Mouse (Mus musculus): ENCODE measurements at regions not wholly inside any gene's neighbourhood (a gene's known extent, or its start where the extent isn't known, plus 50 kb on each side); places are given as distances from the start of the nearest gene placed in this dataset.
"Not testable (repeated sequence)": the region's sequence is repeated elsewhere in the genome, so short reads cannot be mapped to it uniquely, and the experiment has no call there.

- H3K9me3 ChIP-seq (replicated peaks; ENCODE audit: low read length); H3K4me3 ChIP-seq (replicated peaks in 1 of 3; ENCODE audit: low read depth in 2 of 3, low read length in 2 of 3, poor library complexity in 1 of 3); H3K4me2 ChIP-seq (ENCODE audit: insufficient read depth, low read depth, poor library complexity, severe bottlenecking); H3K4me1 ChIP-seq (ENCODE audit: control insufficient read depth in 1 of 2, insufficient read depth in 2 of 2); in situ Hi-C loops (cut with MboI; ENCODE audit: low pct_ligation_motif_present, low pct_unique_long_range_greater_than_20kb, low sequenced_read_pairs); H3K79me2 ChIP-seq (replicated peaks; ENCODE audit: control insufficient read depth, extremely low read depth, insufficient read depth, poor library complexity, severe bottlenecking); H3K27ac ChIP-seq (ENCODE audit: insufficient read depth, low read depth); H3K9ac ChIP-seq (ENCODE audit: insufficient read depth, low read depth); dilution Hi-C loops (cut with MboI; ENCODE audit: extremely low pct_ligation_motif_present, extremely low pct_unique_long_range_greater_than_20kb, low sequenced_read_pairs); H3K36me3 ChIP-seq (replicated peaks in 1 of 2; ENCODE audit: control insufficient read depth in 1 of 2, insufficient read depth in 1 of 2, low read length in 1 of 2); DNase-seq (ENCODE audit: extremely low read depth): not testable (repeated sequence)
- peaks cover 14% of the 10 kb centered on the region for H3K27me3 ChIP-seq (replicated peaks)
Observed at GRCm38 (mm10) chr7:93254287-93254686, 174.6 kb downstream of the Fam181b start.

GRCm38 (mm10) chr7:93285748-93286147, 206.1 kb downstream of the Fam181b start:
- in situ Hi-C loops (cut with MboI; ENCODE audit: low pct_ligation_motif_present, low pct_unique_long_range_greater_than_20kb, low sequenced_read_pairs) (no loop called here), dilution Hi-C loops (cut with MboI; ENCODE audit: extremely low pct_ligation_motif_present, extremely low pct_unique_long_range_greater_than_20kb, low sequenced_read_pairs) (no loop called here)
- Histone ChIP-seq H3K4me2 (ENCODE audit: insufficient read depth, low read depth, poor library complexity, severe bottlenecking) (no peak overlapping the region), H3K79me2 (replicated peaks; ENCODE audit: control insufficient read depth, extremely low read depth, insufficient read depth, poor library complexity, severe bottlenecking) (no peaks in the 10 kb centered on the region), H3K9me3 (replicated peaks; ENCODE audit: low read length) (no peaks in the 10 kb centered on the region), H3K36me3 (replicated peaks in 1 of 2; ENCODE audit: control insufficient read depth in 1 of 2, insufficient read depth in 1 of 2, low read length in 1 of 2) (no peaks in the 10 kb centered on the region), H3K9ac (ENCODE audit: insufficient read depth, low read depth) (no peak overlapping the region), H3K4me3 (replicated peaks in 1 of 3; ENCODE audit: low read depth in 2 of 3, low read length in 2 of 3, poor library complexity in 1 of 3) (no peak overlapping the region), H3K27ac (ENCODE audit: insufficient read depth, low read depth) (no peak overlapping the region), H3K27me3 (replicated peaks) (no peaks in the 10 kb centered on the region), H3K4me1 (ENCODE audit: control insufficient read depth in 1 of 2, insufficient read depth in 2 of 2) (no peaks in the 10 kb centered on the region)
- DNase-seq (ENCODE audit: extremely low read depth), result no peak
- TF ChIP-seq ELF1 (IDR thresholded peaks at IDR 0.05; ENCODE audit: low read depth, low read length), result no peak
- TF ChIP-seq CHD2 (IDR thresholded peaks at IDR 0.05; ENCODE audit: low read length), result no peak

- Histone ChIP-seq H3K4me3 (replicated peaks in 1 of 3; ENCODE audit: low read depth in 2 of 3, low read length in 2 of 3, poor library complexity in 1 of 3) (no peak overlapping the region), H3K9ac (ENCODE audit: insufficient read depth, low read depth) (no peak overlapping the region), H3K79me2 (replicated peaks; ENCODE audit: control insufficient read depth, extremely low read depth, insufficient read depth, poor library complexity, severe bottlenecking) (no peaks in the 10 kb centered on the region), H3K4me1 (ENCODE audit: control insufficient read depth in 1 of 2, insufficient read depth in 2 of 2) (no peaks in the 10 kb centered on the region), H3K27ac (ENCODE audit: insufficient read depth, low read depth) (no peak overlapping the region), H3K27me3 (replicated peaks) (peaks cover 2% of the 10 kb centered on the region), H3K36me3 (replicated peaks in 1 of 2; ENCODE audit: control insufficient read depth in 1 of 2, insufficient read depth in 1 of 2, low read length in 1 of 2) (no peaks in the 10 kb centered on the region), H3K4me2 (ENCODE audit: insufficient read depth, low read depth, poor library complexity, severe bottlenecking) (no peak overlapping the region), H3K9me3 (replicated peaks; ENCODE audit: low read length) (no peaks in the 10 kb centered on the region)
- in situ Hi-C loops (cut with MboI; ENCODE audit: low pct_ligation_motif_present, low pct_unique_long_range_greater_than_20kb, low sequenced_read_pairs) (no loop called here), dilution Hi-C loops (cut with MboI; ENCODE audit: extremely low pct_ligation_motif_present, extremely low pct_unique_long_range_greater_than_20kb, low sequenced_read_pairs) (no loop called here)
- no peak for TF ChIP-seq E2F4 (IDR thresholded peaks at IDR 0.05; ENCODE audit: insufficient replicate concordance, low read depth, low read length)
- TF ChIP-seq CHD1 (IDR thresholded peaks at IDR 0.05; ENCODE audit: low read depth, low read length), result no peak
- TF ChIP-seq CHD2 (IDR thresholded peaks at IDR 0.05; ENCODE audit: low read length), result no peak
- no peak for TF ChIP-seq BHLHE40 (IDR thresholded peaks at IDR 0.05; ENCODE audit: low read depth, low read length)
- no peak for TF ChIP-seq JUND (conservative IDR thresholded peaks at IDR 0.05; ENCODE audit: low read depth, low read length)
- no peak for TF ChIP-seq SIN3A (IDR thresholded peaks at IDR 0.05; ENCODE audit: low read length)
- no peak for TF ChIP-seq EP300 (IDR thresholded peaks at IDR 0.05; ENCODE audit: low read length)
- TF ChIP-seq NELFE (IDR thresholded peaks at IDR 0.05; ENCODE audit: low read depth, low read length), result no peak
- TF ChIP-seq ZMIZ1 (IDR thresholded peaks at IDR 0.05; ENCODE audit: low read depth, low read length), result no peak
- no peak for TF ChIP-seq MXI1 (IDR thresholded peaks at IDR 0.05; ENCODE audit: low read depth, low read length)
- TF ChIP-seq ELF1 (IDR thresholded peaks at IDR 0.05; ENCODE audit: low read depth, low read length), result no peak
- no peak for TF ChIP-seq UBTF (IDR thresholded peaks at IDR 0.05; ENCODE audit: low read depth, low read length)
- TF ChIP-seq POLR2A (IDR thresholded peaks at IDR 0.05; ENCODE audit: low read depth, low read length), result no peak
- DNase-seq (ENCODE audit: extremely low read depth), result no peak
Observed at GRCm38 (mm10) chr7:93291457-93291856, 211.8 kb downstream of the Fam181b start.

All from CH12.LX (cell line).